Mouse (Mus musculus) forebrain, embryonic 15.5 days (tissue): Measurements from ENCODE around the gene Ccl9. TPM values are rescaled to one million over a fixed set of nuclear protein-coding genes. Genes with fewer than 3 reads are reported as not detected.

Source experiments
- ATAC-seq: fragments of 200-750 bp; cut with Nextera tagmentation; replicated peaks from 2 replicates; pipeline ENCODE4 v1.8.0; 2017; ENCODE audit warnings: mild to moderate bottlenecking, moderate TSS enrichment, moderate library complexity
- H3K27ac ChIP-seq: fragments of 300-500 bp; sonication (generic); replicated peaks from 2 replicates; pipeline ENCODE4 v1.5.1; 2015; ENCODE audit warnings: mild to moderate bottlenecking, inconsistent platforms
- H3K27me3 ChIP-seq: fragments of 300-500 bp; sonication (generic); 2 replicates; pipeline ENCODE4 v1.6.1; 2015; ENCODE audit warnings: inconsistent platforms
- H3K36me3 ChIP-seq: fragments of 300-500 bp; sonication (generic); 2 replicates; pipeline ENCODE4 v1.6.1; 2015; ENCODE audit warnings: mild to moderate bottlenecking, inconsistent platforms
- H3K4me1 ChIP-seq: fragments of 300-500 bp; sonication (generic); 2 replicates; pipeline ENCODE4 v1.6.1; 2015; ENCODE audit warnings: inconsistent platforms
- H3K4me2 ChIP-seq: fragments of 300-500 bp; sonication (generic); replicated peaks from 2 replicates; pipeline ENCODE4 v1.6.1; 2015; ENCODE audit warnings: mild to moderate bottlenecking, inconsistent platforms
- H3K4me3 ChIP-seq: fragments of 300-500 bp; sonication (generic); 2 replicates; pipeline ENCODE4 v1.5.1; 2015; ENCODE audit warnings: mild to moderate bottlenecking, inconsistent platforms
- H3K9ac ChIP-seq: fragments of 300-500 bp; sonication (generic); replicated peaks from 2 replicates; pipeline ENCODE4 v1.6.1; 2015; ENCODE audit warnings: mild to moderate bottlenecking, inconsistent platforms
- H3K9me3 ChIP-seq: fragments of 300-500 bp; sonication (generic); 2 replicates; pipeline ENCODE4 v1.6.1; 2016; ENCODE audit warnings: inconsistent platforms
- WGBS: fragments of 180-500 bp; shearing (Covaris S2); methylation state at CpG from one replicate; pipeline ENCODE4 v1.1.7; 2015; ENCODE audit warnings: mixed read lengths; 5-methylcytosine and 5-hydroxymethylcytosine counted together
- polyA plus RNA-seq: library from polyadenylated mRNA; unstranded; fragments of >200 nt; fragmentation: Nextera tagmentation; extraction: Ambion mirVana; gene quantifications from 2 replicates; pipeline ENCODE4 v1.2.1, GENCODE M21; 2015

Ccl9 gene
- polyA plus RNA-seq, 1 experiment from 2014 or later = 1.7 TPM

DNA sequence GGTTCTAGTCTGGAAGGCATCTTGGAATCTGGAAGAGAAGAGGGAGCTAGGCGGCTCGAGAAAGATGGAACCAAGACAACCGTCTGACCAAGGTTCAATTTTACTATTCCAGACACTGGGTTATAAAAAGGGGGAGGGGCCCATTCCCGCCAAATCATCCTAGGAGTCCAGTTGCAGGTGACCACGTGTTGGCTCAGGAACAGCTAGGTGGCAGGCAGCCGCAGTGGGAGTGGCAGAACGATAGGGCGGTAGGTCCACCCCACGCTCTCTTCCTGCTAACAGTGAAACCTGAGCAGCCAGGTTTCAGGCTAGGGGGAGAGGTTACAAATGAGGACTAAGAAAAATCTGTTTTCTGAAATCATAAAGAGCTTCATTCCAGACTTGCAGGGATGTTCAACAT, 5.6 kb downstream of the Ccl9 start:
- Histone ChIP-seq H3K4me2 (no peak overlapping the region), H3K27me3 (no peaks in the 10 kb centered on the region), H3K27ac (no peak overlapping the region), H3K4me3 (no peak overlapping the region), H3K36me3 (no peaks in the 10 kb centered on the region), H3K4me1 (no peaks in the 10 kb centered on the region), H3K9ac (no peak overlapping the region), H3K9me3 (no peaks in the 10 kb centered on the region)
- no peak for ATAC-seq
- WGBS = 74% methylated on average over 9 of the region's 9 CpGs

DNA sequence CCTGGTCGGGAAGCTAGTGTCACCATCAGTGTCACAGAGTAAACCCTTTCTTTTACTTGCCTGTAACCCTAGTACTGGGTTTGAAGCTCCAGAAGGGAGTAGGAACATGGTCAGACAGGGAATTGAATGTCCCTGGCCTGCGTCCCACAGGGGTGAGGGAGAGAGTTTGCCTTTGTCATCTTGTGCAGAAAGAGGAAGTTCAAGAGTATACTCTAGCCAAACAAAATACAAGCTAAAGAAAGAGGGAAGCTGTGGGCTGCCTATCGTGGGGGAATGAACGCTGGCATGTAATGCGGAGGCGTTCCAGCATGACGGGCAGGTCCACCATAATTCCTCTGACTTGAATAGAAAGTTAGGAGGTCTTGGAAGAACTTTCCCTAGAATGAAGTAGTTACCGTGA, 6.2 kb downstream of the Ccl9 start:
- no peaks in the 10 kb centered on the region for H3K27me3 ChIP-seq
- H3K36me3 ChIP-seq = no peaks in the 10 kb centered on the region
- ATAC-seq = no peak
- 91% methylated on average over 8 of the region's 8 CpGs for WGBS
- no peaks in the 10 kb centered on the region for H3K9me3 ChIP-seq
- H3K4me1 ChIP-seq = no peaks in the 10 kb centered on the region
- no peak overlapping the region for H3K9ac ChIP-seq
- H3K27ac ChIP-seq = no peak overlapping the region
- H3K4me3 ChIP-seq = no peak overlapping the region
- no peak overlapping the region for H3K4me2 ChIP-seq

DNA sequence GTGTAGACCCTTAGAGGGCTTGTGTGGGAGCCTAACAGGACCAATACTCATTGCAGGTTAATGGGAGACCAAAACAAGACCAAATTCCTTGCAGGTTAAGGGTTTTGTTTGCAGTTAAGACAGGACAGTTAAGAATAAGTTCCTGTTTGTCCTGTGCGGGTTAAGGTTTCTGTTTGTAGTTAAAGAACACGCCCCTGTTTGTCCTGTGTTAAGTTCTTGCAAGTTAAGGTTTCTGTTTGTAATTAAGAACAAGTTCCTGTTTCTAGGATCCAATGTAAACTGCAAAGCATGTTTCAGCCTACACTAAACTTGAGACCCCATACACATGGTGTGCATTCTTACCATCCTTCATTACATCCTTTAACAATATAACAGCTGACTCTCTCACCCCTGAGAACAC, 8.2 kb downstream of the Ccl9 start:
- no peak overlapping the region for H3K4me2 ChIP-seq
- H3K9me3 ChIP-seq = no peaks in the 10 kb centered on the region
- H3K4me1 ChIP-seq = no peaks in the 10 kb centered on the region
- H3K36me3 ChIP-seq = no peaks in the 10 kb centered on the region
- H3K27me3 ChIP-seq = no peaks in the 10 kb centered on the region
- no peak for ATAC-seq
- 88% methylated on average over 2 of the region's 2 CpGs for WGBS
- no peak overlapping the region for H3K4me3 ChIP-seq
- H3K9ac ChIP-seq = no peak overlapping the region
- no peak overlapping the region for H3K27ac ChIP-seq

DNA sequence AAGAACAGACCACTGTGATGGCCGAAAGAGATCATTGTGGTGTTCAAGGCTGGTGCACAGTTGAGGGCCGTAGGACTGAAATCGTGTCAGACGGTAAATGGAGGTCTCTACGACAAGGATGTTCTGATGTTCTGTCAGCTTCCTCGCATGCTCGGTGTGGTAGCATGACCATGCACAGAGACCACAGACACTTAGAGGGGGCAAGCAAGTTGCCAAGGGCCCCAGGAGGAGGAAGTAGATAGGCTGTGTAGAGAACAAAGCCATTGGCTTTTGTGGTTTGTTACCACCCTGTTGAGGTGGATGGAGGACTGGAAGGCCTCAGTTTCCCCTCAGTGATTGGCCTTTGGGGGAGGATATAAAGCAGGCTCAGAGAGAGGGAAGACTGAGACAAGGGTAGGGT, 9.2 kb downstream of the Ccl9 start:
- Histone ChIP-seq H3K27ac (no peak overlapping the region), H3K4me3 (no peak overlapping the region), H3K4me2 (no peak overlapping the region), H3K9ac (no peak overlapping the region), H3K4me1 (no peaks in the 10 kb centered on the region), H3K27me3 (no peaks in the 10 kb centered on the region), H3K9me3 (no peaks in the 10 kb centered on the region), H3K36me3 (no peaks in the 10 kb centered on the region)
- WGBS = 98% methylated on average over 7 of the region's 7 CpGs
- no peak for ATAC-seq

DNA sequence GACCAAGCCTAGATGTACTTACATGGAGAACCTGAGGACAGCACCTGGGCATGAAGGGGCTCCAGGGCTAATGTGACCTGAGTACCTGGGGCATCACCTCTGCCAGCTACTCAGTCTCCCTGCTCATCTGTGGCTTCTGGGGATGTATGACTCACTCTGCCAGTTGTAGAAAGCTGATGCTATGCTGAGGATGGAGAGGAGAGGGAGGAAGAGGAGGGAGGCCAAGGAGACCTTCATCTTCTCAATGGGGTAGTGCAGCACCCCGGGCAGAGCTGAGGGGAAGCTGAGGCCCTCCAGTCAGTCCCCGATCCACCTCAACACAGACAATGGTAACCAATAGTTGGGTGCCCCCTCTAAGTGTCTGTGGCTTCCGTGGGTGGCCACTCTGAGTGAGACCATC, 9.7 kb downstream of the Ccl9 start:
- H3K36me3 ChIP-seq = no peaks in the 10 kb centered on the region
- WGBS = 89% methylated on average over 3 of the region's 3 CpGs
- ATAC-seq = no peak

DNA sequence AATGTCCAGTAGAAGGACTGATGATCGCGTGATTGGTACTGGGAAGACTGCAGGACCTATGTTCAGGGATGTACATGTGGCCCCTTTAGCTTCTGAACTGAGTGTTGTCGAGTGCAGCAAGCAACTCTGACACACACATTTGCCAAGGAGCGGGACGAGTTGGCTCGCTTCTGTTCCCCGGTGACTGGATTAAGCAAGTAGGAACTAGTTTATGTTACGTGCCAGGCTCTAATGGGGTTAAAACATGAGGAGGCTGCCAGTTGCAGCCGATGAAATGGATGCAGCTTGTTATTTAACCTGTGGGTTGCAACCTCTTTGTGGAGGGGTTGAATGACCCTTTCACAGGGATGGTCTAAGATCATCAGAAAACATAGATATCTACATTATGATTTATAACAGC, 10.4 kb downstream of the Ccl9 start:
- Histone ChIP-seq H3K4me2 (no peak overlapping the region), H3K9ac (no peak overlapping the region), H3K36me3 (no peaks in the 10 kb centered on the region), H3K27me3 (no peaks in the 10 kb centered on the region), H3K27ac (no peak overlapping the region), H3K9me3 (no peaks in the 10 kb centered on the region), H3K4me1 (no peaks in the 10 kb centered on the region), H3K4me3 (no peak overlapping the region)
- WGBS = 95% methylated on average over 9 of the region's 9 CpGs
- no peak for ATAC-seq

More for the DNA sequence above, 9.7 kb downstream of the Ccl9 start:
- Histone ChIP-seq H3K9me3 (no peaks in the 10 kb centered on the region), H3K4me2 (no peak overlapping the region), H3K9ac (no peak overlapping the region), H3K4me3 (no peak overlapping the region), H3K4me1 (no peaks in the 10 kb centered on the region), H3K27ac (no peak overlapping the region), H3K27me3 (no peaks in the 10 kb centered on the region)

DNA sequence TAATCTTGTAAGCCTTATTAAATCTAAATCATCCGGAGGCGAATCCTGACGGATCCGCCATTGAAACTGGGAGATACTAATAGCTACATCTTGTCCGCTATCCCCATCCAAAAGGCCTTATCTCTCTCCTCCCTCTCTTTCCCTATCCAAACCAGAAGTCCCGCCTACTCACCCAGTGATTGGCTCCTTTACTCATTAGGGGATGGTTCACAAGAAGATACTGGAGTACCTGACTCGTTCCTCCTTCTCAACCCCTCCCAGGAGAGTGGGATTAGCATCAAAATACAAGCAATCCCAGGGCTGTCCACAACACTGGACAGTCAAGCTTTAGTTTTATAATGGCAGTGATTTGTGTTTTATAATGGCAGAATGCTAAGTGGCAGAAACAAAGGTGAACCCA, 11.1 kb downstream of the Ccl9 start:
- Histone ChIP-seq H3K4me1 (no peaks in the 10 kb centered on the region), H3K9me3 (no peaks in the 10 kb centered on the region), H3K4me2 (no peak overlapping the region), H3K36me3 (no peaks in the 10 kb centered on the region), H3K4me3 (no peak overlapping the region), H3K27ac (no peak overlapping the region), H3K9ac (no peak overlapping the region), H3K27me3 (no peaks in the 10 kb centered on the region)
- WGBS = 70% methylated on average over 7 of the region's 7 CpGs
- no peak for ATAC-seq

DNA sequence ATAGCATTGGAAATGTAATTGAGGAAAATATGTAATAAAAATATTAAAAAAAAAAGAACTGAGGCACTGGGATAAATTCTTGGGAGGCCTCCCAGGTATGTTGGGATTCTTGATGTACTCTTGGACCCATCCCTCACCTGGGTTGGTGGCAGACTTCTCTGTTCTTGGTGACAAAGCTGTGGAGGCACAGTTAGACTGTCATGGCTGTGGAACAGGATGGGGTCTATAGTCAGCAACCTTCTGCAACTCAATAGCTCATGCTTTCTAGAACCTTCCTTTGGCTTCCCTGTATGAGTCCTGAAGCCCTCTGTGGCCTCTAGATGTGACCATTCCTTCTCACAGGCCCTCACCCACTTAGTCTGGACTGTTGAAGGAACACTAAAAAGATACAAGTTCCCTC, 11.8 kb downstream of the Ccl9 start:
- ATAC-seq = no peak
- H3K4me2 ChIP-seq = no peak overlapping the region
- H3K36me3 ChIP-seq = no peaks in the 10 kb centered on the region

DNA sequence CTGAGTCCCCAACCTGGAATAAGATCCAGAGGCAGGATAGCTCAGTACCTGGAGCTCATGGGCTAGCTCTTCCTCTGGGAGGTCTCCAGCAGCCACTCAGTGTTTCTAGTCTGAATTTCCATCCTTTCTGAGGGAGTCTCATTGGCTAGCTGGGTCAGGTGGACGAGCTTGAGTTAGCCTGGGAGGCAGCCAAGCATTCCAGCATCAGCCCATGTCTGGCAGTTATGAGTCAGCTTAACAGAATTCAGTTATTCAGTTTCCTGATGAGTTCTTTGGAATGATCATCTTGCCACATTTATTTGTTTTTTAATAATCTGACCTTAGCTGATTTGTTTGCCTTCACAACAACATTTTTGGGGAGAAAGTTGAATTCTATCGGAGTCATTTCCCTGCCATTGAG, 14.7 kb downstream of the Ccl9 start:
- Histone ChIP-seq H3K4me3 (no peak overlapping the region), H3K9me3 (no peaks in the 10 kb centered on the region), H3K4me2 (no peak overlapping the region), H3K36me3 (no peaks in the 10 kb centered on the region), H3K4me1 (no peaks in the 10 kb centered on the region), H3K9ac (no peak overlapping the region), H3K27me3 (no peaks in the 10 kb centered on the region), H3K27ac (no peak overlapping the region)
- 85% methylated on average over 2 of the region's 2 CpGs for WGBS
- no peak for ATAC-seq

More for the DNA sequence above, 11.8 kb downstream of the Ccl9 start:
- Histone ChIP-seq H3K4me3 (no peak overlapping the region), H3K4me1 (no peaks in the 10 kb centered on the region), H3K9ac (no peak overlapping the region), H3K27me3 (no peaks in the 10 kb centered on the region), H3K9me3 (no peaks in the 10 kb centered on the region), H3K27ac (no peak overlapping the region)

DNA sequence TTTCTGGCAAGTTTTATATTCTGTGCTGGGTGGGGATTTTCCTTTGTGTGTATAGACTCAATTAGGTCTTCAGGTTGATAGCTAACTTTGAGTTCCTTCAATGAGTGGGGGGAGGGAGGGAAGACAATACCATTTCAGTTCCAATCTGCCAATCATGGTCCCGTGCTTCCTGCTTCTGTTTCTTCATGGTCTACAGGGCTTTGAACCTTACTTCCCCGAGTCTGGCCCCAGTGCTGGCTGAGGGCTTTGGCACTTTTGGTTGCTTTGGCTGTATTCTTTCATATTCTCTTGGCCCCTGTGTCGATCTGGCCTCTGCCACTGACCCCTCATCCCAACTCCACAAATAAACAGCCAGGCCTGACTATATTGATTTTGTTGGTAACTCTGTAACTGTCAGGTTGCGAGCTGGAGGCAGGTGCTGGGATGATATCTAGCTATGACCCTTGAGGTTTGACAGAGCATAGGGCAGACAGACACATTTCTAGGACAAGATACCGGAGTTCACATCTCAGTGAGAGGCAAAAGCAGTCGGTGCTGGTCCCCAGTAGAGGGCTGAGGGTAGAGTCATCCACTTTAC, 16.0 kb downstream of the Ccl9 start:
- H3K4me3 ChIP-seq = no peak overlapping the region
- ATAC-seq = no peak
- H3K27ac ChIP-seq = no peak overlapping the region
- no peaks in the 10 kb centered on the region for H3K4me1 ChIP-seq
- H3K36me3 ChIP-seq = no peaks in the 10 kb centered on the region
- 72% methylated on average over 6 of the region's 6 CpGs for WGBS
- H3K27me3 ChIP-seq = no peaks in the 10 kb centered on the region
- no peaks in the 10 kb centered on the region for H3K9me3 ChIP-seq
- H3K9ac ChIP-seq = no peak overlapping the region
- no peak overlapping the region for H3K4me2 ChIP-seq

DNA sequence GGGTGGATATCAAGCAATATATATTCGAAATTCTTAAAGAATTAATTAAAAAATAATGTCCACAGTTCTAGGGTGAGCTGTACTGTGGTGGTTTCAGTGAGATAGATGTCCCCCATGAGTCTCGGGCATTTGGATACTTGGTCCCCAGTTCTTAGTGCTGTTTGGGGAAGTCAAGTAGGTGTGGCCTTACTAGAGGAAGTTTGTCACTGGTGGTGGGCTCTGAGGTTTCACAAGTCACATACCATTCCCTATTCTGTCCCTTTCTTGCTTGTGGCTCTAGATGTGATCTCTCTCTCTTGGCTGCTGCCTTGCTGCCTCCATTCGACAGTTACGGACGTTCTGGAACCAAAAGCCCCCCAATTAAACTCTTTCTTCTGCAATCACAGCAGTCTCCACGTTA, 18.0 kb downstream of the Ccl9 start:
- Histone ChIP-seq H3K4me1 (no peaks in the 10 kb centered on the region), H3K9ac (no peak overlapping the region), H3K4me3 (no peak overlapping the region), H3K27me3 (no peaks in the 10 kb centered on the region), H3K4me2 (no peak overlapping the region), H3K36me3 (no peaks in the 10 kb centered on the region), H3K9me3 (no peaks in the 10 kb centered on the region), H3K27ac (no peak overlapping the region)
- 73% methylated on average over 6 of the region's 6 CpGs for WGBS
- no peak for ATAC-seq

DNA sequence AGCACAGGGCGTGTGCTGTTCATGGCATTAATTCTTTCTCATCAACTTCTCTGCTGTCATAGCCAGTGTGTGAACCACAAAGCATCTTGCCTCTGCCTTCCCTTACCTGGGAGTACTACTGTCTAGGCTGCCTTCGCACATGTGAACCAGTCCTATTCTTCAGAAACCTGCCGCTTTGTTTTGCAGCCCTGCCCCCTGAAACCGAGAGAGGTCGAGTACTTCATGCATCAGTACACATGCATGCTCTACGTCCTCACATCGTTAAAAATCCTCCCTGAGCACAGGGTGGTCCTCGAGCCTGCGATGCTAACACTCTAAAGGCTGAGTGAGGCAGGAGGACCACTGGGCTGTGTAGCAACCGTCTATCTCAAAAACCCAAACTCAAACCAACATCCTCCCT, 21.4 kb downstream of the Ccl9 start:
- no peak for ATAC-seq
- WGBS = 26% methylated on average over 10 of the region's 10 CpGs
- H3K27me3 ChIP-seq = no peaks in the 10 kb centered on the region
- H3K9ac ChIP-seq = no peak overlapping the region
- no peaks in the 10 kb centered on the region for H3K36me3 ChIP-seq
- no peak overlapping the region for H3K27ac ChIP-seq
- H3K4me3 ChIP-seq = no peak overlapping the region
- H3K4me1 ChIP-seq = no peaks in the 10 kb centered on the region
- H3K9me3 ChIP-seq = no peaks in the 10 kb centered on the region
- no peak overlapping the region for H3K4me2 ChIP-seq

DNA sequence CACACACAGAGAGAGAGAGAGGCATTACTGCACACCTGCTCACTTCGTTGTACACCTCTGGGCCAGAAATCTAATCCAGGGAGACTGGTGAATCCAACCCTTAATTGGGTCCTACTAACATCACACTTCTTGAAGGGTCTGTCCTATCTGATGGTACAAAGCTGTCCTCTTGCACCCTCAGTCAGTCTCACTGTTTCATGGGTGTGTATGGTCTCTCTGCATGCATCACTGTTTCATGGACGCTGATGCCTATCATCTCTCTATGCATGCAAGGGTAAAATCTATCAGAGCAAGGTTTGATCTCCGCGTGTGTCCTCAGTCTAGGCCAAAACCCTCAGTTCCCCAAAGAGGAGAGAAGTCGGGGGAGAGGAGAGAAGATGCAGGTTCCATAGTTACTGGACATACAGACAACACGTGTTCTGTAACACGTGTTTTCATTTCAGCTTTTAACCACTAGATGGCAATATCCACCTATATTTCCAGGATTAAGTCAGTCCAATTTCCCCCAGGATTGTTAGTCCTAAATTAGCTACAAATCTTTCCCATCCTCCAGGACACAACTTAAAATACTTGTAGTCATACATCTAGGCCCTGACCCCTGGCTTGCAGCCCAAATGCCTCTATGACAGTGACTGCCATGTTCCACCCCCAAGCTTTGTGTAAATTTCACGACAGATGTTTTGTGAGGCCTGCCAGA, 22.2 kb downstream of the Ccl9 start:
- 0 out of 2 replicates have a peak overlapping the region, but pooled peaks have one; percentile 5 for H3K9ac ChIP-seq
- peak; percentile 57; the same call in 1 of the 2 replicates for ATAC-seq
- peak overlapping the region; percentile 18; the same call in 1 of the 2 replicates for H3K4me2 ChIP-seq

More for the DNA sequence above, 22.2 kb downstream of the Ccl9 start:
- no peaks in the 10 kb centered on the region for H3K9me3 ChIP-seq
- no peaks in the 10 kb centered on the region for H3K4me1 ChIP-seq
- no peak overlapping the region for H3K4me3 ChIP-seq
- no peak overlapping the region for H3K27ac ChIP-seq
- H3K36me3 ChIP-seq = no peaks in the 10 kb centered on the region
- H3K27me3 ChIP-seq = no peaks in the 10 kb centered on the region
- WGBS = 27% methylated on average over 8 of the region's 8 CpGs
